Mouse (Mus musculus) liver, embryonic 14.5 days (tissue): ENCODE measurements around the gene Pip5k1c.

ENCODE experiments used
- CTCF ChIP-seq: IDR thresholded peaks from 2 replicates; pipeline ENCODE4 v1.5.1; 2016; ENCODE audit warnings: antibody characterized with exemption, low read depth, control low read depth
- EP300 ChIP-seq: IDR thresholded peaks from 2 replicates; pipeline ENCODE4 v1.6.1; 2016; ENCODE audit warnings: antibody characterized with exemption, low read depth

GRCm38 (mm10) chr10:81336558-81336957 lies 43.8 kb downstream of the Pip5k1c start:
- no peak for TF ChIP-seq EP300
- no peak for TF ChIP-seq CTCF
